Mouse (Mus musculus) testis, adult 2 months (tissue): ENCODE measurements around the gene Kank2. TPM values are rescaled to one million over a fixed set of nuclear protein-coding genes. Genes with fewer than 3 reads are reported as not detected.

Experiments used
- H3K27ac ChIP-seq: fragments of 200-500 bp; 2 replicates; pipeline ENCODE4 v1.5.1; 2012; ENCODE audit warnings: low read depth, low read length; ENCODE audit not compliant: control insufficient read depth, insufficient read depth
- H3K27me3 ChIP-seq: fragments of 200-500 bp; 2 replicates; pipeline ENCODE4 v1.6.1; 2012; ENCODE audit warnings: mild to moderate bottlenecking, low read length, moderate library complexity; ENCODE audit not compliant: control insufficient read depth, insufficient read depth
- H3K36me3 ChIP-seq: fragments of 200-500 bp; 2 replicates; pipeline ENCODE4 v1.6.1; 2012; ENCODE audit warnings: mild to moderate bottlenecking, low read length; ENCODE audit not compliant: control insufficient read depth, insufficient read depth
- H3K4me1 ChIP-seq: fragments of 200-500 bp; 2 replicates; pipeline ENCODE4 v1.6.1; 2012; ENCODE audit warnings: low read length; ENCODE audit not compliant: control insufficient read depth, insufficient read depth
- H3K4me3 ChIP-seq: fragments of 200-500 bp; 2 replicates; pipeline ENCODE4 v1.5.1; 2012; ENCODE audit warnings: low read depth, mild to moderate bottlenecking, low read length, moderate library complexity, mixed read lengths; ENCODE audit not compliant: control insufficient read depth
- CTCF ChIP-seq: fragments of 200-500 bp; IDR thresholded peaks from 2 replicates; pipeline ENCODE4 v1.5.1; 2012; ENCODE audit warnings: low read depth, mild to moderate bottlenecking, inconsistent platforms, low read length, moderate library complexity; ENCODE audit not compliant: control insufficient read depth, insufficient read depth, insufficient replicate concordance
- POLR2A ChIP-seq: fragments of 200-500 bp; IDR thresholded peaks from 2 replicates; pipeline ENCODE4 v1.6.1; 2012; ENCODE audit warnings: low read depth, mild to moderate bottlenecking, inconsistent platforms, low read length, moderate library complexity; ENCODE audit not compliant: control insufficient read depth
- polyA plus RNA-seq: library from polyadenylated mRNA; depleted of rRNA; stranded (reverse); fragments of >200 nt; gene quantifications from 2 replicates; pipeline ENCODE4 v1.2.3, GENCODE M21; 2012

Gene Kank2
- polyA plus RNA-seq, 1 experiment, result 6.9 TPM

GRCm38 (mm10) chr9:21747238-21747774 is 51.2 kb downstream of the Kank2 start:
- no peak overlapping the region for H3K4me3 ChIP-seq
- H3K36me3 ChIP-seq, result no peaks in the 10 kb centered on the region
- no peaks in the 10 kb centered on the region for H3K27me3 ChIP-seq
- H3K27ac ChIP-seq, result no peak overlapping the region
- TF ChIP-seq CTCF (no peak), POLR2A (no peak)
- H3K4me1 ChIP-seq, result peaks cover 3% of the 10 kb centered on the region; the same call in 1 of the 2 replicates

GRCm38 (mm10) chr9:21741514-21741913 is 57.0 kb downstream of the Kank2 start:
- Histone ChIP-seq H3K27ac (no peak overlapping the region), H3K4me1 (no peaks in the 10 kb centered on the region), H3K4me3 (no peak overlapping the region), H3K36me3 (no peaks in the 10 kb centered on the region), H3K27me3 (no peaks in the 10 kb centered on the region)
- TF ChIP-seq CTCF, result no peak
- no peak for TF ChIP-seq POLR2A

GRCm38 (mm10) chr9:21740427-21740826 is 58.1 kb downstream of the Kank2 start:
- no peaks in the 10 kb centered on the region for H3K27me3 ChIP-seq
- no peak for TF ChIP-seq CTCF
- H3K4me3 ChIP-seq, result no peak overlapping the region
- H3K36me3 ChIP-seq, result no peaks in the 10 kb centered on the region
- no peaks in the 10 kb centered on the region for H3K4me1 ChIP-seq
- no peak overlapping the region for H3K27ac ChIP-seq

- Histone ChIP-seq H3K4me1 (no peaks in the 10 kb centered on the region), H3K4me3 (no peak overlapping the region), H3K36me3 (no peaks in the 10 kb centered on the region), H3K27ac (no peak overlapping the region), H3K27me3 (no peaks in the 10 kb centered on the region)
- TF ChIP-seq POLR2A (no peak), CTCF (no peak)
These were observed 59.8 kb downstream of the Kank2 start for GRCm38 (mm10) chr9:21738776-21739175.

- Histone ChIP-seq H3K4me1 (no peaks in the 10 kb centered on the region), H3K36me3 (no peaks in the 10 kb centered on the region), H3K4me3 (no peak overlapping the region), H3K27me3 (no peaks in the 10 kb centered on the region), H3K27ac (no peak overlapping the region)
- no peak for TF ChIP-seq CTCF
These were observed 61.4 kb downstream of the Kank2 start for GRCm38 (mm10) chr9:21737188-21737587.

- H3K27ac ChIP-seq, result no peak overlapping the region
- no peaks in the 10 kb centered on the region for H3K27me3 ChIP-seq
- TF ChIP-seq CTCF (no peak), POLR2A (no peak)
- H3K4me1 ChIP-seq, result no peaks in the 10 kb centered on the region
- H3K4me3 ChIP-seq, result no peak overlapping the region
- no peaks in the 10 kb centered on the region for H3K36me3 ChIP-seq
These were observed 62.0 kb downstream of the Kank2 start for GRCm38 (mm10) chr9:21736580-21736979.

GRCm38 (mm10) chr9:21735126-21735525 is 63.4 kb downstream of the Kank2 start:
- H3K4me3 ChIP-seq, result no peak overlapping the region
- no peaks in the 10 kb centered on the region for H3K36me3 ChIP-seq
- H3K4me1 ChIP-seq, result no peaks in the 10 kb centered on the region
- TF ChIP-seq CTCF (no peak), POLR2A (no peak)
- no peaks in the 10 kb centered on the region for H3K27me3 ChIP-seq
- no peak overlapping the region for H3K27ac ChIP-seq

- H3K36me3 ChIP-seq, result no peaks in the 10 kb centered on the region
- H3K4me3 ChIP-seq, result no peak overlapping the region
- H3K4me1 ChIP-seq, result no peaks in the 10 kb centered on the region
- TF ChIP-seq CTCF (no peak), POLR2A (no peak)
- H3K27me3 ChIP-seq, result no peaks in the 10 kb centered on the region
- no peak overlapping the region for H3K27ac ChIP-seq
These were observed 64.6 kb downstream of the Kank2 start for GRCm38 (mm10) chr9:21733989-21734388.
